Mouse (Mus musculus) kidney, adult 2 months (tissue): Measurements from ENCODE around the gene Tigit.

Experiments used
- CTCF ChIP-seq: fragments of 200-500 bp; conservative IDR thresholded peaks from 2 replicates; pipeline ENCODE4 v1.5.1; 2011; ENCODE audit warnings: low read depth, mild to moderate bottlenecking, control low read depth, low read length, moderate library complexity, mixed read lengths; ENCODE audit not compliant: insufficient read depth, insufficient read length
- POLR2A ChIP-seq: fragments of 200-500 bp; IDR thresholded peaks from one replicate; pipeline ENCODE4 v1.6.1; 2011; ENCODE audit warnings: low read depth, low read length, control low read depth

DNA sequence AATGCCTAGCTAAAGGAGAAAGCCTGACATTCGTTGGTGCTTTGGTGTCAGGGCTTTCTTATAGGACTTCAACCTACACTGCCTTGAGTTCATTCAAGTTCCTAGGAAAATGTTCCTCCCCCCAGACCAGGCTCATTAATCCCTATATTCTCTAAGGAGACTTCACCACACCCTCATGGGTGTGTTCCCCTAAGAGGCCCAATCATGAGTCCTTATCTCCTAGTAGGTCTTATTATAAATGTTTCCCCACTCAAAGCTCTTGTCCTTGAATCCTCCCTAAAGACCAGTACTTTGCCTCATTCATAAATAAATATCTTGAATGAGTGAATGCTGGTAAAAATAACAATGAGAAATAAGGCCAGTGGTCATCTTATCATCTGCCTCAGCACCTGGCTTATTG, 16.3 kb downstream of the Tigit start:
- TF ChIP-seq POLR2A: no peak
- no peak for TF ChIP-seq CTCF
